Comparison of ENCODE assay signal across 20 mouse cellular contexts in the genomic region with DNA sequence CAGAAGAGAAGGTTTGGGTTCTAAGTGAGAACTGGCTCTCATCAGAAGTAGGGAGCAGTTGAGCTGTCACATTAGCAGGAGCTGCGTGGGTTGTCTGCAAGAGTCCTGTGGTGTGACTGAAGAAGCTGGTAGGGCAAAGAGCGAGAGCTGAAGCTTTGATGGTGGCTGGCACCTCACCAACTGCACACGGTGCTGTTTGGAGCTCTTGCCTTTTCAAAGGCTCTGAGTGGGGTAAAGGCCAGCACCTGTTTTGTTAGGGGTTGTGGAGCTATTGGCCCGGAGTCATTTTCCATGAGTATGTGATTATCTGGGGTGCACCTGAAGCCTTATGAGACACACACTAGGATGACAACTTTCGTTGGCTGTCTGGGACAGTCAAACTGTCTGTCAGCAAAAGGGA.
DNase-seq lines count a peak whose midpoint lies in the region; ATAC-seq and TF ChIP-seq lines count a peak whose summit lies in the region.
"Had no signal": no experiment of that assay in that cellular context is flagged by ENCODE, and none has a peak within 500 bp of the region (broad histone marks: within the 10 kb centered on the region; RNA-seq: fewer than 3 reads in every experiment).

No protein-coding gene starts in this region.

- H3K4me1 ChIP-seq in heart, embryonic 10.5 days = peaks cover 24% of the 10 kb centered on the region
- peaks cover 4% of the 10 kb centered on the region; the same call in 1 of the 2 replicates for H3K4me1 ChIP-seq in lung, adult 2 months (ENCODE audit: control insufficient read depth, insufficient read depth, low read length)
- H3K4me1 ChIP-seq: liver, embryonic 12.5 days had no signal

- DNase-seq in heart, embryonic 10.5 days (ENCODE audit: low spot score) = peak; percentile 42
- no peak for DNase-seq in heart, postnatal 25 days (ENCODE audit: low spot score)
- peak; percentile 88 for DNase-seq in naive thymus-derived CD4-positive, alpha-beta T cell, adult 2 months (ENCODE audit: low read depth)
- DNase-seq in thymus, postnatal 25 days = peak; percentile 74
- no peak for DNase-seq in embryo, embryonic 11 days
- no peak for DNase-seq in lung, adult 2 months
- DNase-seq: adrenal gland, adult 2 months; cerebellum, adult 9-11 months; heart, postnatal 14 days; kidney, adult 11 months; lung, embryonic 14.5 days; right cerebral cortex, postnatal 25 days had no signal

- peak; percentile 57 for ATAC-seq in CD4-positive, CD25-positive, alpha-beta regulatory T cell, adult 4 months
- ATAC-seq in megakaryocyte, adult 5-6 weeks (ENCODE audit: poor library complexity, severe bottlenecking) = no peak
- ATAC-seq: forebrain, postnatal 0 days; hindbrain, embryonic 16.5 days; liver, embryonic 12.5 days had no signal

- H3K27me3 ChIP-seq in heart, embryonic 10.5 days (ENCODE audit: insufficient read depth, poor library complexity, severe bottlenecking) = no peaks in the 10 kb centered on the region
- H3K27me3 ChIP-seq: embryonic facial prominence, embryonic 13.5 days; limb, embryonic 12.5 days; liver, embryonic 12.5 days had no signal

- WGBS in heart, embryonic 10.5 days = 83% methylated on average over 5 of the region's 5 CpGs
- 84% methylated on average over 5 of the region's 5 CpGs for WGBS in lung, adult 2 months

- no peak for TF ChIP-seq CTCF in lung, adult 2 months (IDR thresholded peaks at IDR 0.05; ENCODE audit: insufficient read depth, low read length)

- no peaks in the 10 kb centered on the region for H3K9me3 ChIP-seq in heart, embryonic 10.5 days
- H3K9me3 ChIP-seq: embryonic facial prominence, embryonic 13.5 days; limb, embryonic 12.5 days; liver, embryonic 12.5 days had no signal

- no peak overlapping the region for H3K4me3 ChIP-seq in heart, embryonic 10.5 days
- no peak overlapping the region for H3K4me3 ChIP-seq in lung, adult 2 months (replicated peaks; ENCODE audit: extremely low read depth, low read depth, low read length)
- H3K4me3 ChIP-seq: embryonic facial prominence, embryonic 13.5 days; limb, embryonic 12.5 days; liver, embryonic 12.5 days had no signal

- intact Hi-C loops in heart, postnatal 25 days (cut with DNase I) = no loop called here

- H3K27ac ChIP-seq in heart, embryonic 10.5 days = no peak overlapping the region
- H3K27ac ChIP-seq: embryonic facial prominence, embryonic 13.5 days; limb, embryonic 12.5 days; liver, embryonic 12.5 days; macrophage had no signal

- TF ChIP-seq POLR2A in lung, adult 2 months (IDR thresholded peaks at IDR 0.05; ENCODE audit: borderline replicate concordance, extremely low read depth, low read depth, low read length) = no peak

- H3K36me3 ChIP-seq in heart, embryonic 10.5 days = peaks cover 7% of the 10 kb centered on the region
- H3K36me3 ChIP-seq: embryonic facial prominence, embryonic 13.5 days; limb, embryonic 12.5 days; liver, embryonic 12.5 days had no signal

Comparison
In these comparisons a context has a peak if more than half of its experiments do, and no peak if none do; other contexts are left out.
1. DNase-seq: peak in heart, embryonic 10.5 days (single experiment), naive thymus-derived CD4-positive, alpha-beta T cell, adult 2 months (single experiment) and thymus, postnatal 25 days (single experiment); none in heart, postnatal 25 days (single experiment), embryo, embryonic 11 days (single experiment) and lung, adult 2 months (single experiment).